Mouse (Mus musculus): ENCODE measurements at regions not wholly inside any gene's neighbourhood (a gene's known extent, or its start where the extent isn't known, plus 50 kb on each side); places are given as distances from the start of the nearest gene placed in this dataset.

GRCm38 (mm10) chr3:60419216-60419615, 53.4 kb upstream of the Mbnl1 start:
- H3K4me1 ChIP-seq (ENCODE audit: control insufficient read depth, insufficient read depth, low read length): no peaks in the 10 kb centered on the region
- no peaks in the 10 kb centered on the region for H3K27me3 ChIP-seq (ENCODE audit: control insufficient read depth, insufficient read depth, low read length)

More at GRCm38 (mm10) chr3:60419216-60419615, 53.4 kb upstream of the Mbnl1 start:
- H3K27ac ChIP-seq (ENCODE audit: control insufficient read depth, insufficient read depth, low read depth, low read length): no peak overlapping the region
- no peak overlapping the region for H3K4me3 ChIP-seq (ENCODE audit: control insufficient read depth, low read depth, low read length)
- TF ChIP-seq POLR2A (IDR thresholded peaks at IDR 0.05; ENCODE audit: control insufficient read depth, low read depth, low read length) (no peak), CTCF (IDR thresholded peaks at IDR 0.05; ENCODE audit: control insufficient read depth, insufficient read depth, insufficient replicate concordance, low read depth, low read length) (no peak)
- no peaks in the 10 kb centered on the region for H3K36me3 ChIP-seq (ENCODE audit: control insufficient read depth, insufficient read depth, low read length)

Data from testis, adult 2 months (tissue).